Mouse (Mus musculus) olfactory bulb, adult 2 months (tissue): Measurements from ENCODE around the gene Pde4a. TPM values are rescaled to one million over a fixed set of nuclear protein-coding genes. Genes with fewer than 3 reads are reported as not detected.

Experiments used
- H3K27ac ChIP-seq: fragments of 200-500 bp; 2 replicates; pipeline ENCODE4 v1.5.1; 2012; ENCODE audit warnings: low read depth, low read length; ENCODE audit not compliant: insufficient read depth
- H3K4me1 ChIP-seq: fragments of 200-500 bp; 2 replicates; pipeline ENCODE4 v1.6.1; 2012; ENCODE audit warnings: low read length; ENCODE audit not compliant: control insufficient read depth, insufficient read depth
- H3K4me3 ChIP-seq: fragments of 200-500 bp; 2 replicates; pipeline ENCODE4 v1.5.1; 2012; ENCODE audit warnings: mild to moderate bottlenecking, low read depth, low read length, moderate library complexity; ENCODE audit not compliant: insufficient read depth
- CTCF ChIP-seq: fragments of 200-500 bp; IDR thresholded peaks from 2 replicates; pipeline ENCODE4 v1.5.1; 2012; ENCODE audit warnings: low read depth, mild to moderate bottlenecking, low read length, moderate library complexity; ENCODE audit not compliant: insufficient read depth
- POLR2A ChIP-seq: fragments of 200-500 bp; IDR thresholded peaks from 2 replicates; pipeline ENCODE4 v1.6.1; 2012; ENCODE audit warnings: mild to moderate bottlenecking, low read depth, low read length, moderate library complexity; ENCODE audit not compliant: insufficient read depth
- WGBS: fragments of 180-500 bp; shearing (Covaris S2); methylation state at CpG from one replicate; pipeline ENCODE4 v1.1.7; 2018; 5-methylcytosine and 5-hydroxymethylcytosine counted together
- polyA plus RNA-seq: library from polyadenylated mRNA; stranded (reverse); fragments of >200 nt; gene quantifications from 2 replicates; pipeline ENCODE4 v1.2.4, GENCODE M21; 2012; ENCODE audit warnings: low replicate concordance; ENCODE audit not compliant: missing spikeins, insufficient read depth, insufficient read length

The Pde4a gene
- polyA plus RNA-seq, 1 experiment: not detected

DNA sequence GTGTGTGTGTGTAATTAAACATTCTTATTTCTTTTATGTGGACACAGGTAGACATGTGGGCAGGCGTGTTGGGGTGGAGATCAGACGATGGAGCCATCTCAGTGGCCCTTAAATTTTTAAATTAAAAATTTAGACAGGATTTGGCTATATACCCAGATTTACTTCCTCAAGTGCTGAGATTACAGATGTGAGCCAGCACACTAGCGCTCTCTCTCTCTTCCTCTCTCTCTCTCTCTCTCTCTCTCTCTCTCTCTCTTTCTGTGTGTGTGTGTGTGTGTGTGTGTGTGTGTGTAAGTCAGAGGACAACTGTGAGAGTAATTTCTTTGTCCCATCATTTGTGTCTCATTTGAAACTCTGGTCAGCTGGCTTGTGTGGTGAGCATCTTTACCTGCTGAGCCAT lies 25.2 kb downstream of the Pde4a start:
- WGBS: 72% methylated on average over 3 of the region's 3 CpGs
- Histone ChIP-seq H3K4me1 (peaks cover 18% of the 10 kb centered on the region), H3K27ac (no peak overlapping the region), H3K4me3 (no peak overlapping the region)
- no peak for TF ChIP-seq POLR2A
- no peak for TF ChIP-seq CTCF

DNA sequence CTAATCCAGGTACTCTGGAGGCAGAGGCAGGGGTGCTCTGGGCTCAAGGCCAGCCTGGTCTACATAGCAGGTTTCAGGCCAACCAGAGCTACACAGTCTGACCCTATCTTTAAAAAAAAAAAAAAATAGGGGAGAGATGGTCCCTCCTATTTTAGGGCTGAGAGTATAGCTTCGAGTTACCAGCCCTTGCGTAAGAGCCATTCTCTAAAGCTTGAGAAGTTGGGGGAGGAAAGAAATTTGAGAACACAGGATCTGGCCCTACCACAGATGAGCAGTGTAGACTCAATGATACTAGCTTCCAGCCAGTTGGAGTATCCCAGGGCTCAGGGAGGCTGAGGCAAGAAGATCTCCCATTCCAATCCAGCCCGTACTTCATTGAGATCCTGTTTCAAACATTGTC lies 28.3 kb downstream of the Pde4a start:
- Histone ChIP-seq H3K4me3 (no peak overlapping the region), H3K27ac (no peak overlapping the region), H3K4me1 (peaks cover 12% of the 10 kb centered on the region)
- WGBS: 87% methylated on average over 3 of the region's 3 CpGs
- no peak for TF ChIP-seq POLR2A
- no peak for TF ChIP-seq CTCF

DNA sequence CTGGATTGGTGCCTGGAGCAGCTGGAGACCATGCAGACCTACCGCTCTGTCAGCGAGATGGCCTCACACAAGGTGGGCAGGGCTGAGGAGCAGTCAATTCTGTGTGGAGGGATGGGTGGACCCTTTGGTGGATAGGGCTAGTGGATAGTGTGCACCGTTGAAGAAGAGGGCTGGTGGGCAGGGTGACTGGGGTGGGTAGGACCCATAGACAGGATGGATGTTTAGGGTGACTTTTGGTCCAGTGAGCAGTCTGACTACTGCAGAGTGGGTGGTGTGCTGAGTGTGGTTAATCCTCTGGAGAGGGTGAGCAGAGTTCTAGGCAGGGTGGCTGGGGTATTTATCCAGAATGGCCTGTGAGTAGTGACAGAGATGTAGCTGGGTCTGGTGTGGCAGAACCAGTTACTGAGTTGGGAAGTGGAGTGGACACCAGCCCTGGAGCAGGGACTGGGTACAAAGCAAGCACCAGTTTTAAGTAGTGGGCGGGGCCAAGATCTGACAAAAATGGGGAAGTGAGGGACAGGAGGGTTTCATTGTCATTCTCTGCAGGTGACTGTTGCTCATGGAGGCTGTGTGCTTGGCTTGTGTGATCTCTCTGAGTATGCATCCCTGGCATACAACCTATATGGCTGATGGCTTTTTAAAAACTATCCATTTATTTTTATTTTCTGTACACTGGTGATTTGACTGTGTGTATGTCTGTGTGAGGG lies 29.4 kb downstream of the Pde4a start:
- no peak overlapping the region for H3K27ac ChIP-seq
- TF ChIP-seq POLR2A: no peak
- TF ChIP-seq CTCF: no peak
- H3K4me1 ChIP-seq: peaks cover 12% of the 10 kb centered on the region
- 69% methylated on average over 4 of the region's 4 CpGs for WGBS
- H3K4me3 ChIP-seq: no peak overlapping the region

DNA sequence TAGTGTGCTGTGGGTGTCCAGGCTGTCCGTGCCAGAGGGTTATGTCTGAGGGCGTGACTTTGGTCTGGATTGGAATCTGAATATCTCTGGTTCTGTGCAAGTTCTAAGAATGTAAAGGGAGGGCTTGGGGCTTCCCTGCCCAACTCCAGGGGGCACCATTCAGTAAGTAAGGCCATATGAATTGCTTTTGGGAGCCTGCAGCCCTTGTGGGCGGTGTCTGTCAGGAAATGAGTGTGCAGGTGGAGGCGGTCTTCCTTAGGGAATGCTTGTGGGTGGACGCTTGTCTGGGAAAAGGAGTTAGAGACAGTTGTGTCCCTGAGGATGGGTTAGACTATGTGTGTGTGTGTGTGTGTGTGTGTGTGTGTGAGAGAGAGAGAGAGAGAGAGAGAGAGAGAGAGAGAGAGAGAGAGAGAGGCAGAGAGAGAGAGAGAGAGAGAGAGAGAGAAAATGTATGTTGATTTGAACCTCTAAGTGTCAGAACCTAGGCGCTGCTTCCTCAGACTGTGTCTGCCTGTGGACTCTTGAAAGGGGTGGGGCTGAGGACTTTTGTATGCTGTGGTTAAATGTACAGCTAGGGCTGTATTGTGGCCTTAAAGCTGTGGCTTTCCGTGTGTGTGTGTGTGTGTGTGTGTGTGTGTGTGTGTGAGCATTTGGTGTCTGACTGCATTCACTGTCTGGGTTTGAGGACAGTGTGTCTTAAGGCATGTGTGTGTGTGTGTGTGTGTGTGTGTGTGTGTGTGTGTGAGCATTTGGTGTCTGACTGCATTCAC lies 30.4 kb downstream of the Pde4a start:
- WGBS: 27% methylated on average over 7 of the region's 7 CpGs
- peak overlapping the region; percentile 8 for H3K27ac ChIP-seq
- H3K4me1 ChIP-seq: peaks cover 12% of the 10 kb centered on the region
- 0 out of 2 replicates have a peak overlapping the region, but pooled peaks have one; percentile 56 for H3K4me3 ChIP-seq

DNA sequence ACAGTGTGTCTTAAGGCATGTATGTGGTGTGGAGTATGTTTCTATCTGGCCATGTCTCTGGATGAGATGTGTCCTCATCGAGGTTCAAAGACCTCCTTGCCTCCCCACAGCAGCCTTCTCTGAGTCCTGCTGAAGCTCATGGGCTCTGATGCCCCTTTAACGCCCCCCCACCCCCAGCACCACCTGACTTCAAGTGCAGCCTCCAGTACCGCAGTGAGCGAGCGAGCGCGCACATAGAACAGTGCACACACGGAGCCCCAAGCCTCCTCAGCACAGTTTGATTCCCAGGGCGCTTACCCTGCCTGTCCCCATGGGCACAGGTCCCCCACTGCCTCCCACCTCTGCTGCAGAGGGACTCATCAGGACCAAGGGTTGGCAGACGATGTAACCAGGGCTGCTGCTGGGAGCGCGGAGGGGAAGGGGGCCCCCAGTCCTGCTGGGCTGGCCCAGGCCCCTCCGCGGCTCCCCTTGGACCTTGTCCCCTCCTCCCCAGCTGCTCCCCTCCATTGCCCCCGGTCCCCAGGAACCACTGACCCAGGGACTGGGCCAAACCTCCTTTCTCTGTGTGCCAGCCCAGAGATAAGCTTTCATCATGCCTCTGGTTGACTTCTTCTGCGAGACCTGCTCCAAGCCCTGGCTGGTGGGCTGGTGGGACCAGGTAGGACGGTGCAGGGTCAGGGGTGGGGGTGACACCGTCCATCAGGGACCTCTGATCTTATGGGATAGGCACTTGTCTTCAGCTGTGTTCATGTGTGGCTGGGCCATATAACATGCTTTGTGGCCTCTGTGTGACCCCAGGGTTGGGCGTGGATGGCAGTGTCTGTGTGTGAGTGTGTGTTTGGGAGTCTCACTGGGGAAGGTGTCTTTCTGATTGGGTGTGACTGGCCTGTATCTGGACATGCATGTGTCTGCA lies 31.3 kb downstream of the Pde4a start:
- H3K4me1 ChIP-seq: peaks cover 12% of the 10 kb centered on the region
- peak overlapping the region; percentile 56 for H3K4me3 ChIP-seq
- WGBS: 15% methylated on average over 18 of the region's 19 CpGs
- peak overlapping the region; percentile 44 for H3K27ac ChIP-seq
- TF ChIP-seq POLR2A: peak; percentile 64
- no peak for TF ChIP-seq CTCF

DNA sequence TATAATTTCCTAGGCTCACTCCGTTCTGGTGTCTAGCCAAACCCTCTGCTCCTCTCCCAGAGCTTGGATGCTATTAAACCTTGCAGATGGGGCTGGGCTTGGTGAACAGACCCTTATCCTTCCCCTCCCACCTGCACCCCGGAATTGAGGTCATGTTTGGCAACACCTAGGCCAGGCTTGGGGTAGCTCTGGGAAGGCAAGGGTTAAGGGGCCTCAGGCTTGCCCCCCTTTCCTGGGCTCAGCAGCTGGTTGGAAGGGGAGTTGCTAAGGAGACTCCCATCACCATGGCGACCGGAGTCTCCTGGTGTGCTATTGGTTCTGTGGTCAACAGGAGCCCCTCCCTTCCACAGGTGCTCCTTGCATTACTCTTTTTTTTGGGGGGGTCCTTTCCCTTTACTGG lies 32.5 kb downstream of the Pde4a start:
- Histone ChIP-seq H3K4me1 (peaks cover 12% of the 10 kb centered on the region), H3K27ac (peak overlapping the region; percentile 44), H3K4me3 (peak overlapping the region; percentile 56)
- WGBS: 8% methylated on average over 4 of the region's 4 CpGs
- TF ChIP-seq CTCF (no peak), POLR2A (no peak)

DNA sequence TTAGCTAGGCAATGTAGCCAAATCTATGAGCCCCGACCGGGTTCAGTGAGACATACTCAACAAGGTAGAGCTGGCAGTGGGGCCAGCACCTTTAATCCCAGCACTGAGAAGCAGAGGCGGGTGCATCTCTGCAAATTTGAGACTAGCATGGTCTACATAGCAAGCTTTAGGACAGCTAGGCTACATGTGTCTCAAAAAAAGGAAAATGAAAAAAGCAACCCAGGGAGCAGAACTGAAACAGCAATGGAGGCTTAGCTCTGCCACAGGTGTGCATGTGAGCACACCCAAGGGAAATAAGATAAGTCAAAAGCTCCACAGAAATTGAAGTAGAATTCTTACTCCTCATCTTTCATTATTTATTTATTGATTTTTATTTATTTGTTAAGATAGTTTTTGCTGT lies 33.4 kb downstream of the Pde4a start:
- 82% methylated on average over 3 of the region's 3 CpGs for WGBS
- H3K4me3 ChIP-seq: no peak overlapping the region

DNA sequence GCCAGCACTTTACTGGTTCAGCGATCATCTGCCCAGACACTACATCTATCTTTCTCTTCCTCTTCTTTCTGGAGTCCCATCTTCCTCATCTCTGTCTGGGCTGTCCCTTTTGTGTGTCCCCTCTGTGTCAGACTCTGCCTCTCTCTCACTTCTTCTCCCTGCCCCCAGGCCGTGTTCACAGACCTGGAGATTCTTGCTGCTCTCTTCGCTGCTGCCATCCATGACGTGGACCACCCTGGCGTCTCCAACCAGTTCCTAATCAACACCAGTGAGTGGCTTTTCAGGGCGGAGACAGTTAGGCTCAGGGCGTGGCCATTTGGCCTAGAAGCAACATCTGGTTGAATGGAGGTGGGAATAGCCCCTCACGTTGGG lies 38.6 kb downstream of the Pde4a start:
- WGBS: 38% methylated on average over 8 of the region's 8 CpGs
- Histone ChIP-seq H3K4me1 (peaks cover 9% of the 10 kb centered on the region), H3K27ac (no peak overlapping the region), H3K4me3 (no peak overlapping the region)
- TF ChIP-seq CTCF (no peak), POLR2A (no peak)

More for the DNA sequence above, 33.4 kb downstream of the Pde4a start:
- Histone ChIP-seq H3K4me1 (peaks cover 12% of the 10 kb centered on the region), H3K27ac (no peak overlapping the region)
- TF ChIP-seq POLR2A (no peak), CTCF (no peak)
